Mouse (Mus musculus) olfactory bulb, adult 2 months (tissue): ENCODE measurements at regions not wholly inside any gene's neighbourhood (a gene's known extent, or its start where the extent isn't known, plus 50 kb on each side); places are given as distances from the start of the nearest gene placed in this dataset.

Experiments
- CTCF ChIP-seq: fragments of 200-500 bp; IDR thresholded peaks from 2 replicates; pipeline ENCODE4 v1.5.1; 2012; ENCODE audit warnings: low read depth, mild to moderate bottlenecking, low read length, moderate library complexity; ENCODE audit not compliant: insufficient read depth
- POLR2A ChIP-seq: fragments of 200-500 bp; IDR thresholded peaks from 2 replicates; pipeline ENCODE4 v1.6.1; 2012; ENCODE audit warnings: mild to moderate bottlenecking, low read depth, low read length, moderate library complexity; ENCODE audit not compliant: insufficient read depth

- TF ChIP-seq CTCF (no peak), POLR2A (no peak)
Observed at GRCm38 (mm10) chr12:10461796-10462195, 71.2 kb downstream of the Rdh14 start.
